Mouse (Mus musculus) spleen, adult 10 weeks (tissue): Measurements from ENCODE around the gene Synj1. TPM values are rescaled to one million over a fixed set of nuclear protein-coding genes. Genes with fewer than 3 reads are reported as not detected.

Source experiments
- polyA plus RNA-seq: library from polyadenylated mRNA; stranded (reverse); fragments of 350-450 nt; fragmentation: Illumina TruSeq; extraction: RNeasy Lipid Tissue Mini Kit (QIAGEN cat#74804); gene quantifications from one replicate; pipeline ENCODE4 v1.2.3, GENCODE M21; 2015; ENCODE audit warnings: low replicate concordance; ENCODE audit not compliant: insufficient read depth

Gene Synj1
- 53.3 TPM for polyA plus RNA-seq

DNA sequence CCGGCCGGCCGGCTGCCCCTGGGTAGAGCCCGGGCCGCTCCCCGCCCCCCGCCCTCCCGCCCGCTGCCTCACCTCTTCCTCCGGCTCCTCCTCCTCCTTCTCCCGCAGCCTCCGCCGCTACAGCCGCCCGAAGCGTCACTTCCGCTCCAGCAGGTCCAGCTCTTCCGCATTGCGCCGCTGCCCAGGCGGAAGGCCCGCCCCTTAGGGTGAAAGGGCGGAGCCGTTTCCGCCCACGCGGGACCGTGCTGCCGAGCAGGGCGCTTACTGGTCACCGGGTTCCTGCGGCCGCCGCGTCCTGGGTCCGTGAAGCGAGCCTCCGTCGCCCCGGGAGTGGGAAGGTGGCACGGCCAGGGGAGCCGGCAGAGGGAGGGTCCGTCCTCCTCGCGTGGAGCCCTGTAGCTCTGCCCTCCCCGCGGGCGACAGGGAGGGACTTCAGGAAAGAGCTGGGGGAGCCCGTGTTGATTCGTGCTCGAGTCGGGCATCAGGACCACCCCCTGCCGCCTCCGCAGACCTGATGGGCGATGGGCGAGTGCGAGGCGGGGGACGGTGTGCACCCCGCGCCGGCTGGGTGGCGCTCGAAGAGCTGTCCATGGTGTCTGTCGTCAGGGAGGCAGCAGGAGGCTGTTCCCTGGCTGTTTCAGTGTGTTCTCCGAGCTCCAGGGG lies at the start of gene Synj1:
Gene Synj1, minus strand, starts transcription at position 288 of the 663 bp plus-strand sequence.

DNA sequence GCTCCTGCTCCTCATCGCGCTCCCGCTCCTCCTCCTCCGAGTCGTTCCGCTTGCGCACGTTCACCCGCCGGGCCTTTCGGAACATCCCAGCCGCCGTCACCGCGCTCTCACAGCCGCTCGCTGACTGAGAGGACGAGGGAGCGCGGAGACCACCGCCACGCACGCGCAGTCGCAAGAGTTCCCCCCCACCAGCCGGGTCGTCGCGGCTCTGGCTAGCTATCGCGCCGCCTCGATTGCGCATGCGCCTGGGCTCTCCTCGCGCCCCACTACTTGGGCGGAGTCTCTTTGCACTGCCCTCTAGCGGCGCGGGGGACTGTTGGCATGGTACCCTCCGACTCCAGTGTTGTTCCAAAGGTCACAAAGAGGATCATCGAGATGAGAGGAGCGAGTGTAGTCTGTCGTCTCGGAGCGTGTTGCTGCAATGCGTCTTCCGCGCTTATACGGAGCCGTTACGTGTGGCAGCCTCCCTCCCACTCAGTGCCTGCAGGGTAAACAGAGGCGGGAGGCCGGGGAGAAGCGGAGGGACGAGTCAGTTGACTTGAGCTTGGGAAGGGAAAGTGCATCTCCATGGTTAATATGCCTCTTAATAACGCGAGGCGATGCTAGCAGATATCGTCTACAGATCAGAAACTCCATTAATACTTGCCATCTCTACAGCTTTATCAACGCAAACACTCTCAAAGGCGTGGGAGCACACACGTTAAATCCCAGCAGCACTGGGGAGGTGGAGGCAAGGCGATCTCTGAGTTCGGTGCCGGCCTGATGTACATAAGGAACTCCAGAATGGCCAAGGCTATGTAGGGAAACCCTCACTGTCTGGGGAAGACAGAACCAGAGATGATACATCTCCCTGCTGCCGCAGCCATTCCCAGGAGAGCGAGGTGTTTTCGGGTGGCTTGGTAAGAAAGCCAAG lies 33.4 kb upstream of the Synj1 start, which contains the start of gene Paxbp1:
Gene Paxbp1, minus strand, starts transcription at position 274 of the 913 bp plus-strand sequence.

DNA sequence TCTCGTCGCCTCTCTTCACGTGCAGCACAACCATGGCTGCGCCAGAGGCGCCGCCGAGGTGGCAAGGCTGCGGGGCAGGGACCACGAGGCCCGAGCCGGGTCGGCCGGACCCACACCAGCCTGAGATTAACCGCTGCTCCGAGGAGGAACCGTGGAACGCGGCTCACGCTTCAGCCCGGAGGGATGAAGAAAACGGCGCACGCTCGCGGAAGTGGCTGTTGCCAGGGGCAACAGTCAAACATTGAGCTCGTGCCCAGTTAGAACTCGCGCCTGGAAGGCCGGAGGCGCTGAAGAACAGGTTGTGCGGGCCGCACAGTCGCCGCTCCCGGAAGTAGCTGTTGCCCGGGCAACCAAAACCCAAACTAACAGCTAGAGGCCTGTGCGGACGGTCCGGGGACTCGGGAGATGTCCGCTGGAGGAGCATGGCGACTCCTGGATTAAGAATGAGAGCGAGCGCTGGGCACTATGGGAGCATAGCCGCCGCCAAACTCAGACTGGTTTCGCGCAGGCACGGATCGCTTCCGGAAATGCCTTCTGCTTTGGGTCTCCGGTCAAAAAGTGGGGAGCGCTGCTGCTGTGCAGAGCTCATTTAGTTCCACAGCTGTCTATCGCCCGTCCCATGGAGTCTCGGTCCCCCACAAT lies 76.3 kb downstream of the Synj1 start, which contains the start of gene Cfap298:
Gene Cfap298, minus strand, starts transcription at position 428 of the 642 bp plus-strand sequence.

Other genes starting within 250 kb of the Synj1 start
- 12.0 TPM for gene Urb1, start 200.9 kb downstream of the Synj1 start, polyA plus RNA-seq
- gene Eva1c, start 184.6 kb downstream of the Synj1 start, polyA plus RNA-seq = 1.6 TPM
- gene Cfap298, start 76.2 kb downstream of the Synj1 start, polyA plus RNA-seq = 24.1 TPM
- 144 TPM for gene Paxbp1, start 33.2 kb upstream of the Synj1 start, polyA plus RNA-seq
- not detected for gene 4932438H23Rik, start 83.8 kb upstream of the Synj1 start, polyA plus RNA-seq
- gene Olig2, start 214.1 kb upstream of the Synj1 start, polyA plus RNA-seq = not detected